Mouse (Mus musculus): ENCODE data around the gene Pik3r1.

The Pik3r1 gene

DNA sequence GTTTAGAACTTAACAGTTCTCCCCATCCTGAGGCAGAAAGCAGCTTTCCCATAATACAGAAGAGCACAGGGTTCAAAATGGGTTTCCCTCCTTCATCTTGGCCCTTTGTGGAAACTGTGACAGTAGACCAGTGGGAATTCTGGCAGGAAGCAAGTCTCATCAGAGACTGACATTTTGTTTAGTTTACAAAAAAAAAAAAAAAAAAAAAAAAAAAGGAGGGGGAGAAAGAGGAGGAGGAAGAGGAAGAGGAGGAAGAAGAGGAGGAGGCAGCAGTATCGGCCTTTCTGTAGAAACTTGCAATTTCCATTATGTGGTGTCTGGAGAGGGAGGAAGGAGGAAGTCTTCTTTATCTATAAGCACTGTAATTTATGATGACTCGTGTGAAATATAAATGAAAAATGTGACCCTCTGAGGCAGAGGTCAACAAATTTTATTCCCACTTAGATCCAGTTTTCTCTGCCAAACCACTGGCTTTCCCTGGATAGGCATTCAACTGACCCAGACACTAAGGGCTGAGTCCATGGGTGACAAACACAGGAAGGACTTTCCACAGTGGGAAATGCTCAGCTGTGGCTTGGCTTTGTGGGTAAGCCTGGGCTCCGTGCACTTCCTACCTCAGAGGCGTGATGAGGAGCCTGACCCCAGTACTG is 28.2 kb downstream of the Pik3r1 start:
- DNase-seq (ENCODE audit: low read depth in 2 of 2, low spot score in 2 of 2): no peak

DNA sequence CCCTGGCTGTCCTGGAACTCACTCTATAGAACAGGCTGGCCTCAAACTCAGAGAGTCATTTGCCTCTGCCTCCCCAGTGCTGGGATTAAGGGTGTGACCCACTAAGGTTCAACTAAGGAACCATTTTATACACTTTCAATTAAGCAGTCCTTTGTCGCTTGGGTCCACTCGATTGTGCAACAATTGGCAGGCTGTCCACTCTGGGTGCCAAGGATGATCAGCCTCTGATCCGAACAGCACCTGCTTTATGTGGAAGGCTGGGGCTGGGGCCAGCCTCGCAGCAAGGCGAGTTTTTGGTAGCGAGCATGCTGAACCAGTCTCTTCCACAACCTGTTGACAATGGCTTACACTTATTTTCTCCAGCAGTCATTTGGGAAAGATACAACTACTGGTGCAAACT is 29.2 kb downstream of the Pik3r1 start:
- DNase-seq (ENCODE audit: low read depth in 2 of 2, low spot score in 2 of 2): no peak

DNA sequence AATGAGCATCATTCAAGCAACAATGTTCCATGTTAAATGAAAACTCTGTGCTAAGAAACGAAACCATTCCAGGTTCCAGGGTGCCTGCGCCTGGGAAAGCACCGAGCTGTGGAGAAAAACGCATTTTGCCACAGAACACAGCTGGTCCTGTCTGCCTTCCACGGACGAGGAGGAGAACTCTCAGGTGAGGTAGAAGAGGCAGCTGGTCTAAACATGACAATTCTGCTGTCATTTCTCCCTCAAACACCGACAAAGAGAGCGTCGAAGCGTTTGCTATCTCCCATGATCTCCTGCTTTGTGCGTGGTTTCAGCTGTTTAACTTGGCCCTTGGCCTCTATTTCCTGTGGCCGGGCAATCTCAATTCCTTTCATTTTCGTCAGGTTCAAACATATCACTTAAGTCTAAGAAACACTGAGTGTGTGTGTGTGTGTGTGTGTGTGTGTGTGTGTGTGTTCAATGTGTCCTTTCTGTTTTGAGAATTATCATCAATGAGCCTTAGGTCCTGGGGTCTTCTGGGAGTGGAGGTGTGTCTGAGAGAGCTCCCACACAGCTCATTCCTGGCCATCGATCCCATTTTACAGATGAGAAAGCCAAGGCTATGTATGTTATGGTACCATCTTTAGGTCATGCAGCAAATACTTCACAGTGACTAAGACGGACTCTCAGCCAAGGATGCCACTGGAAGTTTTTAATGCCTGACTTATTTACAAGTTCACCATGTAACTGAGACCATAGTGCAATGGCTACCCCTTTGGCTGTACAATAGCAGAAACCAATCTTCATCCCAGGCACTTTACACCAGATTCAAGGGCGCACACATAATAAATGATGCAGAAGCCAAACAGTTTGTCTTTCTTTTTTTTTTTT is 31.3 kb downstream of the Pik3r1 start:
- DNase-seq (ENCODE audit: low read depth in 2 of 2, low spot score in 2 of 2): no peak

DNA sequence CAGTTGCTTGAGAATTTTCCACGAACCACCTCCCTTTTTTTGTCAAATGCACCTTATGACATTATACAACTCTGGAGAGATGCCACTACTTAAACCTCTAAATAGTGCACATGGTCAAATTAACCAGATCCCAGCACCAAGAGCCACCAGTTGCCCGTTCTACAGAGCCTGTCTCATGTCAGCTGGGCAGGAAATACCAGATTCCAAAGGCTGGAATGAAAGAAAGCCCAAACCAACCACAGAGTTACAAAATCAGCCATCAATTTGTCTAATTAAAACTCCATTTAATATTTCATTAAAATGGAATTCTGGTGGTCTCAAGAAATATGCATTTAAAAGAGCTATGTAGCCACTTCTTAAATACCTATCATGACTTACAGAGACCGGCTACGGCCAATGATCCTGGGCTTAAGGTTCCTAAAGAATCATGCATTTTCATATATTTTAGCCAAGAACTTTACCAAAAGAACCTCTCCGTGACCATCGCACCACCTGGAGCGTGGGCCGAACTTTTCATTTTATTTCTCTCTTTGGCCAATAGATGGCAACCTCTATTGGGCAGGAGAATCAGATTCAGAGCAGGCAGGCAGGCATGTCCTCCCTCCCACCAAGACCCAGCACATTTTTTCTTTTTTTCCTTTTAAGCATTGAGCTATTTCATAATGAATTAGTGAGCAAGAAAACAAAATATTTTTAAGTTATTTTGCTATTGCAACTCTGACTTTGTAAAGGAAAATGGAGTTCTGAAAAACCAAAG is 32.5 kb downstream of the Pik3r1 start:
- no peak for DNase-seq (ENCODE audit: low read depth in 2 of 2, low spot score in 2 of 2)

DNA sequence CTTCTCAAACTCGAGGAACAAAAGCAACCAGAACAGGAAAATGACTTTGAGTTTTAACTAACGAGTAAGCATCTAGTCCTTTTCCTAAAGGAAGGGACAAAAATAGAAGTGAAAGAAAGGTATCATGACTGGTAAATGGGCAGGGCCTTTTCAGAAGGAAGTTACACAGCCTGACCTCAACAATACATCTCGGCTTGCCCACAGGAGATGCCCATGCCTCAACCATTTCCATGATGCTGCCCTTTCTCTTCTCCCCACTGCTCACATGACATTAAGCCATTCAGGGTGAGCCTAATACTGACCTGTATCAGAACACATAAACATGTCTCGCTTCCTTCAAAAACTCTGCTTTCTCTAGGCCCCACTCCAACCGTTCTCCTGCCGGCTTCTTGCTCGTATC is 33.8 kb downstream of the Pik3r1 start:
- no peak for DNase-seq (ENCODE audit: low read depth in 2 of 2, low spot score in 2 of 2)

DNA sequence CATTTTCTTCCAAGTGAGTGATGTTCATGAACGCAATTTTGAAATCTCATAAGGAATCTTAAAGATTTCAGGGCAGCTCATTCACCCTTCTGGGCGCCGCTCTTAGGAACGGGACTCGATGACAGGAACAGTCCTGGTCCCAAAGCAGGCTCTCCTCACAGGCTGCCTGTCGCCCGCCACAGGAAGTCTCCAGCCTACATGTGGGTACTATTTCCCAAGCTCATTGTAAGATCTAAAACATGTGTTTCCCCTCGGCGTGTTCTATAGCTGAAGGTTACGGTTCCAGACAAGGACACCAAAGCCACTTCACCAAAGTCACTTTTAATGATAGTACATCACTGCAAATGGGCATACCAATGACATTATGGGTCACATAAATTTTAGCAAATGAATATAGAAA is 35.3 kb downstream of the Pik3r1 start:
- no peak for DNase-seq (ENCODE audit: low read depth in 2 of 2, low spot score in 2 of 2)

DNA sequence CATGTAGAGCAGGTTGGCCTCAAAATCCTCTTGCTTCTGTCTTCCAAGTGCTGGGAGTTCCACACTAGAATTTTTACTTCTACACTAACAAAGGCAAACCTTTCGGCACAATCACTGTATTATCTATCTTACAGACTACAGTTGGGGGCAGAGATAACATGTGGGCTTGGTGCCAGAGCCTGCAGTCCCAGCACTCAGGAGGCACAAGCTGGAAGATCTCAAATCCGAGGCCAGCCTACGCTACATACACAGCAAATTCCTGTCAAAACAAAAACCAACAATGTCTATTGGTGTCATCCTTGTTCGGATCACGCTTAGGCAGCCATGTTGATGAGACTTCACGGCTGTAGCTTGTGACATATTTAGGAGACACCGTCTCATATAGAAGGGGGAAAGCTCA is 36.2 kb downstream of the Pik3r1 start:
- no peak for DNase-seq (ENCODE audit: low read depth in 2 of 2, low spot score in 2 of 2)

DNA sequence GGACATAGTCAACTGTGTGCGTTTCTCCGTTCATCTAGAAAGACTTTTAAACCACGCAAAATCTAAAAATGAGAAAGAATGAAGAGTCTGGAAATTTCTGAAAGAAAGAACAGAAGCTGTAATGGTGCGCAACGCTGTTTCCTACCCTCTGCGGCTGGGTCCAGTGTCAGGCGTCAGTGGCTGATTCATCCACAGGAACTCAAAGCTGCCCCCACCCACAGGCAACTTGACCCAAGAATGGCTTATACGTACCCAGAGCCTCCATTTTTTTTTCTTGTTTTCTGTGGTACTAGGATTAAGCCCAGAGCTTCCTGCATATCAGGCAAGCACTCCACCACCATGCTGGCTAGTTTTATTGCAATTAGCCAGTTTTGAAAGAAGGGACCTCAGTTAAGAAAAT is 37.7 kb downstream of the Pik3r1 start:
- no peak for DNase-seq (ENCODE audit: low read depth in 2 of 2, low spot score in 2 of 2)

DNA sequence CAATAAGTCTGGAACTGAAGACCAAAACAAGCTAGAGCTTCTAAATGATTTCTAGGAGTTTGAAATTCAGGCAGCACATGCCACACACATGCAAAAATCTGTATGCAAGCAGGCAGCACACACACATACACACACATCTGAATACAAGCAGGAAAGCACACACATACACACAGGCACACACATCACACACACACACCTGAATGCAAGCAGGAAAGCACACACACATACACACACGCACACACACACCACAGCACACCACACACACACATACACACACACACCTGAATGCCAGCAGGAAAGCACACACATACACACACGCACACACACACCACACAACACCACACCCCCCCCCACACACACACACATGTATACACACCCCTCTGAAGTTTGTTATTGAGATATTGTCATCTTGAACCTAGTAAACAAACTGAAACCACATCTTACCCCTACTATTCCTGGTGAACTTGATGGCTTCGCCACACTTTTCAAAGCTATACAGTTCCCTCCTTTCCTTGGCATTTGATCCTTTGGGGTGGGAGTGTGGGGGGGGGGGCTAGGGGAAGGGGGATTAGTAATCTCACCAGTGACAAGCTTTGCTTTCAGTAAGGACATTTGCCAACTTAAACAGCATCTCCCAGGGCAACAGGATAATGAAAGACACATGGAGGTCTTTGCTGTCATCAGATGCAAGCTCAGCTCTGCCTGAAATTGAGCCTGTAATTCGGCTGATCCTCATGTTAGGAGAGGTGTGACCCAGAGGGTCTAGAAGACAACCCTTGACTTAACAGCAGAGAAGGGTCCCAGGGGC is 38.6 kb downstream of the Pik3r1 start:
- DNase-seq (ENCODE audit: low read depth in 2 of 2, low spot score in 2 of 2): no peak

DNA sequence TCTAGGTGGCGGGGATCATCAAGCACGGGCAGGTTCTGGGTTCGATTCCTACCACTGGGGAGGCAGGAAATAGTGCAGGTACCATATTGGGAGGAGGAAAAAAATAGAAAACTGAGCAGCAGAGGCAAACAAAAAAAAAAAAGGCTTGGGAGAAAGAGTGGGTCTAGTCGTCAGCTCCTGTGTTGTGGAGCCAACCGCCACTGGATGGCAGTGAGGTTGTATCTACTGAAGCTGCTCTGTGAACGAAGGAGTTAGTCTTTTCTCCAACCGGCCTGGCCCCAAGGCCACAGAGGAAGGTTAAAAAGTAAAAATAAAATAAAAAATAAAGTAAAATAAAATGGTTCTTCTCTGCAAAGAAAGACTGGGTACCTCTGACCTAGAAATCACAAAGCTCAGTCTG is 39.2 kb downstream of the Pik3r1 start:
- no peak for DNase-seq (ENCODE audit: low read depth in 2 of 2, low spot score in 2 of 2)

DNA sequence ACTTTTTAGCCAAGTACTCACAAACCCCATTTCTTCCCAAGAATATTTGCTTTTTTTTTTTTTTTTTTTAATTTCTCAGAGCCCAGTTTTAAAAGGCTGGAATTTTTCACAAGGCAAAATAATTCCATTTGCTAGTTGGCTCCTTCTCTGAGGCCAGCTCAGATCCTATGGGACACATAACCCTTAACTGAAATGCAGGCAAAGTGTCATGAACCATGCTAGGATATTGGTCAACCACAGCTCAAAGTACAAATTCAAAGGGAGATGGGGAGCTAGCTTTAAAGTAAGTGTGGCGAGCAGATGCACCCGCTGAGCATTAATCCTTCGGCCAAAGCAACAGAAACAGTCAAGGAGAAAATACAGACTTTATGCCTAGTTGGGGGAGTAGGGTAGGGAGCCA is 39.7 kb downstream of the Pik3r1 start:
- DNase-seq (ENCODE audit: low read depth in 2 of 2, low spot score in 2 of 2): no peak

DNA sequence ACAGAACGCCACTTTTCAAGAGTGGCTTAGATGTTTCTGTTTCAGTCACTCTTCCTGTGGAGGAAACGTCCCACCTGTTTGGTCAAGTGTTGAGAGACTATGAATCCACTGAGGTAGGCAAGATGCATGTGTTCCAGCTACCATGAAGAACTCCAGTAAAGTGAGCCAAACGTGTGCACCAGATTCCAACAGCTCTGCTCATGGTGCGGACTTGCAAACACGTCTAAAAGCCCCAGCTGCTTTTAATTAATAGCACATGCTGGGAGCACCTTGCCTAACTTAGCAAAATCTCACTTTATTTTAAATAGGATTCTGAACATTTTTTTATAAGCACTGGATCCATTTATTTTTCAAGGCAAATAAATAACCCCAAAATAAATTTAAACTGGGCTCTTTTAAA is 40.2 kb downstream of the Pik3r1 start:
- no peak for DNase-seq (ENCODE audit: low read depth in 2 of 2, low spot score in 2 of 2)

DNA sequence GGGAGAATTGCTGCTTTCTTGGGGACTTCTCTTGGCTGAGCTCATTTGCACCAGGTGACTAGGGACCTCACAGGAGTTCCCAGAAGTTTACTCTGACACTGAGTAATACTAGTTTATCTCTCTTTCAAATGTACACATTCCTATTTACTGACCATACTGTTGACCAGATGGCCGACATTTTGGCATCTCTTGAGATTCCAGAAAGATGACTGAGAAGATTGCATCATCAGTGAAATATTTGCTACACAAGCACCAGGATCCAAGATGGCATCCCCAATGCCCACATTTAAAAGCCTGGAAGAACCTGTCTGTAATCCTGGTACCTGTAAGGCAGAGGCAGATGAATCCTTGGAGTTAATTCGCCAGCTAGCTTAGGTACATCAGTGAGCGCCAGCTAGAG is 41.1 kb downstream of the Pik3r1 start:
- no peak for DNase-seq (ENCODE audit: low read depth in 2 of 2, low spot score in 2 of 2)

DNA sequence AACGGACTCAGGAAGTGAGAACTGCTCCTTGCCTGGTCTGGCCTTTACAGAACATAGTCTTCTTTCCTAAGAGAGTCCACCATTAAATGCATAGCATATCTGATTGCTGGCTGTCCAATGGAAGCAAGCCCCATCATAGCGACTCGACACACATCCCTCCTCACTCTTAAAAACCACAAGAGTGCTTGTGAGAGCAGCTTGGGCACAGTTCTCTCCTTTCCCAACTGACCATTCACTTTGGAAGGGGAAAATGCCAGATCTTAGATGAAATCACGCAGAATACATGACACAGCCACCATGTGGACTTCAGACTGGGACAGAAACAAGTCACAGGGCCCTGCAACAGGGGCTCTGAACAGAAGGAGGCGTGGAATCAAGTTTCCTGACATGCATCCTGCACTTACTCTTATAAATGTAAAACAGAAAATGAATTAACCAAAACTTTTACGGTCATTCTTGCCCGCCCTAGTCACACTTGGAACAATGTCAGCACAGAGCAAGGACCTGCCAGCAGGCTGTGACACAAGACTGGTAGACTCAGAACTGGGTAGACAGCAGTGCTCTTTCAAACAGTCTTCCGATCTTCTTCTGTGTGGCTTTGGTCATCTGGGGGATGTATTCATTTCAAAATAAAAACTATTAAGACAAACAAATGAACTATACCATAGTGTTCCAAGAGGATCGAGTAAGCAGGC is 46.0 kb downstream of the Pik3r1 start:
- DNase-seq (ENCODE audit: low read depth in 2 of 2, low spot score in 2 of 2): no peak

DNA sequence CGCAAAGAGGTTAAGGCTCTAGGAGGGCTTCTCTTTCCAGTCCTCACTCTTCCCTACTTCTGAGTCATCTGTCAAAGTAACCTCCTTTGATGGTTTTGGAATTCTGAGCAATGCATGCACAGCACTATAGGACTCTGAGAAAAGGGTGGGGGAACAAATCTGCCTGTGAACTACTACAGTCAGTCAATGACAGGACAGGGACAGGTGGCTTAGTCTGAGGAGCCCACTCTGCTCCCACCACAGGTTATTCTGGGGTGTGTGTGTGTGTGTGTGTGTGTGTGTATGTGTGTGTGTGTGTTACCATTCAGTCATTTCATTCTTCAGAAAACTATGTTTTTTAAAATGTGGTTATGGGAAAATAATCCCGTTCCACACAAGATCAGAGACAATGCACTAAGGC is 46.9 kb downstream of the Pik3r1 start:
- DNase-seq (ENCODE audit: low read depth in 2 of 2, low spot score in 2 of 2): no peak

DNA sequence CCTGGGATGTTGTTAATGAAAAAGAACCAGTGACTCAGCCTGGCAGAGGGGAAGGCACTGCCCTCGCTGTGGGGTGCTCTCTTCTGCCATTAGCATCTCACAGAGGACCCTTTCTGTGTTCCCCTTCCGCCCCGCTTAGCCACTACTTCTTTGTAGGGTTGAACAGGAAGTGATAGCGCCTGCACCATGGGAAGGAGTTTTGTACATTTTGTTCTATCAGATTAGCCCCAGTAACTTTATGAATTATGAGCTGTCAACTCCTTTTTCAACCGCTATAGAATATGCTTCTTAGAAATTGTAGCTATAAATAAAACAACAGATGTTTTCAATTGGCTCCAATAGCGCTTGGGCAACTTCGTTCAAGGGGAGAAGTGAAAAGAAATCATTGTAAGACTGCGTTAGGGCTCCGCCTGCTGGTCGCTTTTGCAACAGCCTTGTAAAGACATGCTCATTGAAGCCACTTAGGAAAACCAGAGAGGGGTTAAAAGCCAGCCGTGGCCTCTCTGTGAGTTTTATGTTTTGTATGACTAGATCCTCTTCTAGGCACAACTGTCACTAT is 48.6 kb downstream of the Pik3r1 start:
- DNase-seq (ENCODE audit: low read depth in 2 of 2, low spot score in 2 of 2): peak; percentile 70 to 81

DNA sequence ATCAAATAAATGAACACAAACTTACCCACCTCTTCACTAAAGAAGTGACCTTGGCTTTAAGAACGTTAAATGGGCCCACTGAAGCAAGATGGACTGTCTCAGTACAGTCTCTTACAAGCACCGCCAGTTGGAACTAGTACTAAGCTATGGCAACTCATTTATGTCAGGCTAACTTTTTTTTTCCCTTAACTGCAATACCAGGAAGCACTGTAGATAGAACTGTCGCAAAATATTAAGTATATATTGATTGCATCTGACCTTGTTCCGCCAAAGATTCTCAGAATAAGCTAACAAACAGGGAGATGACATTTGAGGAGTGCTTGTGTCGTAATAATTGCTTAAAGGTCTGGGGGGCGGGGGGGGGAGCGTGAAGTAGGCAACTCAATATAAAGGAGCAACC is 49.3 kb downstream of the Pik3r1 start:
- no peak for DNase-seq (ENCODE audit: low read depth in 2 of 2, low spot score in 2 of 2)

DNA sequence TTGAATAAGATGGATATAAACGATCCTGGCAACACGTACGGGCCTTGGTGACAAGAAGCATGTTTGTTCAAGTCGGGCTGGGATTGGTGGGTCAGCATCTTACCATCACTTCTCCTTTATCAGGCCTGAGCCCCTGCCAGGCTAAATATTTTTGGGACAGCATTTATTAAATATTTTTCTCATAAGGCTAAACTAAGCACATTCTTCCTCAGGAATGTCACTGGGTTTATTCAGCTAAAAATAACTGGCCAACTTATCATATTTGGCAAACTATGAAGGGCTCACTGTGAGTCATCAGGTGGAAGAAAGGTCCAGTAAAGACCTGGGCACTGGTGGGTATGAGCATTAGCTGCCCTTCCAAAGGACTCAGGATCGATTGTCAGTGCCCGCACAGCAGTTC is 50.2 kb downstream of the Pik3r1 start:
- DNase-seq (ENCODE audit: low read depth in 2 of 2, low spot score in 2 of 2): no peak

DNA sequence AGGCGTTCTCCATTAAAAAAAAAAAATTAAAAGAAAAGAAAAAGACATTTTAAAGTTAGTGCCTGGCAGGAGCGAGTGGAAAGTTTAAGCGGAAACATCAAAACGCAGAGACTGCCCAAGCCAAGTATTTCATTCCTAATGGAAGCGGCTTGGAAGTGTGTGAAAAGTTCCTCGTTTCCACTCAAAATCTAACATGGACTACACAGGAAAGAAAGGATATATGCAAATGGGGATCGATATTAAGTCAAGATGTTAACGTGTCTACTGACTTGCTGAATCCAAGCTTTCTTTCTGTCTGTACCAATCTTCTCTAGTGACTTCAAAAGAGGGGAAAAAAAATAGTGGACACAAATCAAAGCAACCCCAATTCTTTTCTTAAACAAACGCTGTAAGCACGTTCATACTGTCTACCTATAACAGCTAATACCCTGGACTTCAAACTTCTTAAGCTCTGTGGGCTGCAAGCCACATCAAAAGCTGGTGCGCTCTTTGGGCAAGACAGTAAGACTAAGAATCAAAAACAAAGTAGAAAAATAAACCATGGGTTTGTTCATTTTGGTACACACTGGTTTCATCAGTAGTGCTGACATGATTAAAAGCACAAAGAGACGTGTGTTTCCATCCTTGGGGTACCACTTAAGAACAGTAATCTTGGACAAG is 54.5 kb downstream of the Pik3r1 start:
- DNase-seq (ENCODE audit: low read depth in 2 of 2, low spot score in 2 of 2): no peak
